Mouse (Mus musculus): ENCODE measurements around the gene Lsamp. TPM values are rescaled to one million over a fixed set of nuclear protein-coding genes. Genes with fewer than 3 reads are reported as not detected.

Gene Lsamp
- total and polyA plus RNA-seq, 2 experiments, result 0.07 to 0.37 TPM

DNA sequence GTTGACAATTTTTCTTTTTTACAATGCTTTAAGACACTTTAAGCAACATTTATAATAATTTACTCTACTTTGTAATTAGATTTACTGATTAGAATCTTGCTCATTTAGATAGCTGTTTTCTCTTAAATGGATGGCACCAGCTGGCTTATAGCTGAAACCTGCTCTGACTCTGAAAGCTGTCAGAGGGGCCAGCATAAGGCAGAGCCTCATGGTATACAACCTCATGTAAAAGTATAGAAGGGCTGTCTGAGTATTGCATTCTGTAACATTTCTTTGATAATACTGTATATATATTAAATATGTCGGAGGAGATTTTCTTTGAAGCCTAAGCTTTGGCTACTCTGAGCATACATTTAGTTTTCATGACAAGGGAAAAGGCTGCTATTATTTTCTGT is 1953.4 kb downstream of the Lsamp start:
- H3K27ac ChIP-seq (replicated peaks; ENCODE audit: insufficient read depth, low read depth, low read length), result no peak overlapping the region
- no peaks in the 10 kb centered on the region for H3K36me3 ChIP-seq (ENCODE audit: control insufficient read depth, insufficient read depth, low read length)
- H3K9ac ChIP-seq (ENCODE audit: low read depth, low read length), result no peak overlapping the region
- no peaks in the 10 kb centered on the region for H3K27me3 ChIP-seq (ENCODE audit: control insufficient read depth, insufficient read depth, low read length)
- H3K4me3 ChIP-seq (ENCODE audit: insufficient read depth, low read depth, low read length), result no peak overlapping the region
- 89% methylated on average over 1 of the region's 1 CpGs for WGBS
- no peaks in the 10 kb centered on the region for H3K79me2 ChIP-seq (ENCODE audit: control insufficient read depth, insufficient read depth, low read length)
- no peak for DNase-seq (ENCODE audit: extremely low read depth, low read depth, low spot score)
- H3K4me1 ChIP-seq (ENCODE audit: control insufficient read depth, insufficient read depth, low read length), result no peaks in the 10 kb centered on the region
- no peak for TF ChIP-seq CTCF (IDR thresholded peaks at IDR 0.05; ENCODE audit: low read depth, low read length)
- TF ChIP-seq POLR2A (IDR thresholded peaks at IDR 0.05; ENCODE audit: extremely low read depth, insufficient read depth, low read length), result no peak

DNA sequence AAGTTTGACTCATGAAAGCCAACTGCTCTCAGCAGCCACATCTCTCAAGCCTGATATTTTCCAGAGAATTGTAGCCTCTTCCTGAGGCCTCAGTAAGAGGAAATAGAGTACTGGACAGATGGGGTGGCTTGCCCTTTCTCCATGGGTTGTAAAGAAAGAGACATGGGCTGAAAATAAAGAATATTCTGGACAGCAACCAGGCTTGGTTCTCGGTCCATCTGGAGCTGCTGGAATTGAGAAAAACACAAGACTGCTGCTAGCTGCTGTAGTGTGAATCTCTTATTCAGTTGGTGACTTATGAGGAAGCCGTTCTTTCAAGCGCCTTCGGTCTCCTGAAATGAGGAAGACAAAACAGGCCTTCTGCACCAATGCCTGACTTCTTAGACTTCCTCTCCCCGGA is 1954.1 kb downstream of the Lsamp start:
- Histone ChIP-seq H3K4me3 (ENCODE audit: insufficient read depth, low read depth, low read length) (no peak overlapping the region), H3K36me3 (ENCODE audit: control insufficient read depth, insufficient read depth, low read length) (no peaks in the 10 kb centered on the region), H3K79me2 (ENCODE audit: control insufficient read depth, insufficient read depth, low read length) (no peaks in the 10 kb centered on the region), H3K9ac (ENCODE audit: low read depth, low read length) (no peak overlapping the region), H3K27me3 (ENCODE audit: control insufficient read depth, insufficient read depth, low read length) (no peaks in the 10 kb centered on the region), H3K27ac (replicated peaks; ENCODE audit: insufficient read depth, low read depth, low read length) (no peak overlapping the region), H3K4me1 (ENCODE audit: control insufficient read depth, insufficient read depth, low read length) (no peaks in the 10 kb centered on the region)
- DNase-seq (ENCODE audit: extremely low read depth, low read depth, low spot score), result no peak
- TF ChIP-seq CTCF (IDR thresholded peaks at IDR 0.05; ENCODE audit: low read depth, low read length) (no peak), POLR2A (IDR thresholded peaks at IDR 0.05; ENCODE audit: extremely low read depth, insufficient read depth, low read length) (no peak)
- 87% methylated on average over 5 of the region's 5 CpGs for WGBS

DNA sequence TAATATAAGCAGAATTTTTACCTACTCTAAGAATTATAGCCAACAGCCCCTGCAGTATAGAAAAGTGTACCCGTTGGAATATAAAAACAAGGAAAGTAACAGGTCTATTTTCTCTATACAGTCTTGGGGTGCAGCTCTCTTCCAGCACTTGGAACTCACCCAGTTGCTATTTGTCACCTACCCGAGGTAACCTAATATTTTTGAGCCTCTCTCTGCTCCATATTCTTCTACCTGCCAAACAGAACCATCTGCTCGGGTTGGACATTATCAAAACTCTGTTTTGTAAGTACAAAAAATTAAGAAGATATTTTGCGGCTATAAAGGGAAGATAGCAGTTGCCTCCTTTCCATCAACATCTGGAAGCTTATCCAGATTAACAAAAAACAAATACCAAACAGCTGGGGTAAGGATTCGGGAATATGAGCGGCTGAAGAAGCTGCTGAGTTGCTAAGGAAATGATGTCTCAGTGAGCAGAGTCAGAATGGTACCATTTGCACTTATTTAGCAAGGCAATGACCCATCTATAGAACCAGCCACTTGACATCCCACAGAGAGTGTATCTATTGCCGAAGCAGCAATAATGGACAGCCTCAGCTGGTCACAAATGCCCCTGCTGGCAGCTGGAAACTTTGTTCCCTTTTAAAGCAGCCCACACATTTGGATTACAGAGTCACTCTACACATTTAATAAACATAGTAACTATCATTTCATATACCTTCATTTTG is 1957.6 kb downstream of the Lsamp start:
- Histone ChIP-seq H3K9ac (ENCODE audit: low read depth, low read length) (no peak overlapping the region), H3K79me2 (ENCODE audit: control insufficient read depth, insufficient read depth, low read length) (no peaks in the 10 kb centered on the region), H3K27ac (replicated peaks; ENCODE audit: insufficient read depth, low read depth, low read length) (no peak overlapping the region), H3K27me3 (ENCODE audit: control insufficient read depth, insufficient read depth, low read length) (no peaks in the 10 kb centered on the region), H3K4me3 (ENCODE audit: insufficient read depth, low read depth, low read length) (no peak overlapping the region), H3K4me1 (ENCODE audit: control insufficient read depth, insufficient read depth, low read length) (no peaks in the 10 kb centered on the region), H3K36me3 (ENCODE audit: control insufficient read depth, insufficient read depth, low read length) (no peaks in the 10 kb centered on the region)
- no peak for DNase-seq (ENCODE audit: extremely low read depth, low read depth, low spot score)
- TF ChIP-seq CTCF (IDR thresholded peaks at IDR 0.05; ENCODE audit: low read depth, low read length), result no peak
- no peak for TF ChIP-seq POLR2A (IDR thresholded peaks at IDR 0.05; ENCODE audit: extremely low read depth, insufficient read depth, low read length)
- 85% methylated on average over 7 of the region's 7 CpGs for WGBS

DNA sequence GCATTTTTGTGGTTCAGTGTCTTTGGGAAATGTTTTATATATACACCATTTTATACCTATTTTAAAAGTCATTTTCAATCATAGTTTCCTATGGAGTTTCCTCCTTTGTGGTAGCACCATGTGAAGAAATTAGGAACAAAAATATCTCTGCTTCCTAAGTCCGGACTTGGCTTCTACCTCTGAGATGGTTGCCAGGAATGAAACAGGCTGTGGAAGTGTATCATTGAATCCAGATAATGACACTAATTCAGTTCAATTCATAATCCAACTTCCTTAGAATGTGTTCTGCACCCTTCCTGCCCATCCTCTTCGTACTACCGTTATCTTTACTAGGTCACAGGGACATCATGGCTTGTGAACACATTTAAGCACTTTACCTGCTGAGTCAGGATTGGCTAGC is 1973.7 kb downstream of the Lsamp start:
- DNase-seq (ENCODE audit: extremely low read depth, low read depth, low spot score), result no peak
- Histone ChIP-seq H3K27me3 (ENCODE audit: control insufficient read depth, insufficient read depth, low read length) (no peaks in the 10 kb centered on the region), H3K9ac (ENCODE audit: low read depth, low read length) (no peak overlapping the region), H3K4me3 (ENCODE audit: insufficient read depth, low read depth, low read length) (no peak overlapping the region), H3K79me2 (ENCODE audit: control insufficient read depth, insufficient read depth, low read length) (no peaks in the 10 kb centered on the region), H3K36me3 (ENCODE audit: control insufficient read depth, insufficient read depth, low read length) (no peaks in the 10 kb centered on the region), H3K27ac (replicated peaks; ENCODE audit: insufficient read depth, low read depth, low read length) (no peak overlapping the region), H3K4me1 (ENCODE audit: control insufficient read depth, insufficient read depth, low read length) (no peaks in the 10 kb centered on the region)
- no peak for TF ChIP-seq POLR2A (IDR thresholded peaks at IDR 0.05; ENCODE audit: extremely low read depth, insufficient read depth, low read length)
- TF ChIP-seq CTCF (IDR thresholded peaks at IDR 0.05; ENCODE audit: low read depth, low read length), result no peak
- WGBS, result 80% methylated on average over 3 of the region's 3 CpGs

DNA sequence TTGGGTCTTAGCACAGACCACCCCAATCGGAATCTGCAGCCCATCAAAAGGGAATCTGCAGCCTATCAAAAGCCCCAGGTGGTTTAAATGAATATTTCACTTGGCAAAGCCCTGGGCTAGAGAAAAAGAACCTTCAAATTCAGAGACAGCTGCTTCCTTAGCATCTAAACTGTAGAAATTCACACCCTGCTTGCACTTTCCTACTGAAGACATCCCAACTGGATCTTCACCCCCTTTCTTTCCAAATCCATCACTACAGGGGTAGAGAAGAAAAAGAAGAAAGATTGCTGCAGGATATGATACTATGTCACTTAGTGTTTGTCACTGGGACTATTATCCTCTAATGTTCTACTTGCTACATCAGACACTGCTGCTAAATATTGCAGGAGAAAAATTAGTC is 1981.5 kb downstream of the Lsamp start:
- Histone ChIP-seq H3K27me3 (ENCODE audit: control insufficient read depth, insufficient read depth, low read length) (no peaks in the 10 kb centered on the region), H3K4me3 (ENCODE audit: insufficient read depth, low read depth, low read length) (no peak overlapping the region), H3K27ac (replicated peaks; ENCODE audit: insufficient read depth, low read depth, low read length) (no peak overlapping the region), H3K36me3 (ENCODE audit: control insufficient read depth, insufficient read depth, low read length) (no peaks in the 10 kb centered on the region), H3K9ac (ENCODE audit: low read depth, low read length) (no peak overlapping the region), H3K79me2 (ENCODE audit: control insufficient read depth, insufficient read depth, low read length) (no peaks in the 10 kb centered on the region), H3K4me1 (ENCODE audit: control insufficient read depth, insufficient read depth, low read length) (no peaks in the 10 kb centered on the region)
- 62% methylated on average over 1 of the region's 1 CpGs for WGBS
- TF ChIP-seq CTCF (IDR thresholded peaks at IDR 0.05; ENCODE audit: low read depth, low read length), result no peak
- TF ChIP-seq POLR2A (IDR thresholded peaks at IDR 0.05; ENCODE audit: extremely low read depth, insufficient read depth, low read length), result no peak
- DNase-seq (ENCODE audit: extremely low read depth, low read depth, low spot score), result no peak

DNA sequence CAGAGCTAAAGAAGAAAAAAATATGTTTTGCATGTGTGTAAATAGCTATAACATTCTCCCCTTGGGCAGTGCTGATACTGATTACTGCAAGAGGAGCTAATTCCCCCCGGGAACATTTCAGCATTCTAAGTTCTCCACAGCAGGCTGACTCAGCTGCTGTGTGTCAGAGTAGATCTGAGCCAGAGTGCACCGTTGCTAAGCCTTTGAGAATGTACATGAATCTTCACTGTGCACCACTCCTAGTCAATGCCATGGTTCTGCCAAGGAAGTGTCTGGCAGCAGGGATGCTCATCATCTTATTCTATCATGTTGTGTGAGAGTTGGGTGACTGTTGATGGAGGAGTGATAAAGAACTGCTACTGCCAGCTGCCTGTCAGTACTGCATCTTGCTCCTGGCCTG is 1985.1 kb downstream of the Lsamp start:
- Histone ChIP-seq H3K79me2 (ENCODE audit: control insufficient read depth, insufficient read depth, low read length) (no peaks in the 10 kb centered on the region), H3K36me3 (ENCODE audit: control insufficient read depth, insufficient read depth, low read length) (no peaks in the 10 kb centered on the region), H3K9ac (ENCODE audit: low read depth, low read length) (no peak overlapping the region), H3K4me1 (ENCODE audit: control insufficient read depth, insufficient read depth, low read length) (no peaks in the 10 kb centered on the region), H3K27ac (replicated peaks; ENCODE audit: insufficient read depth, low read depth, low read length) (no peak overlapping the region), H3K4me3 (ENCODE audit: insufficient read depth, low read depth, low read length) (no peak overlapping the region), H3K27me3 (ENCODE audit: control insufficient read depth, insufficient read depth, low read length) (no peaks in the 10 kb centered on the region)
- 74% methylated on average over 2 of the region's 2 CpGs for WGBS
- TF ChIP-seq POLR2A (IDR thresholded peaks at IDR 0.05; ENCODE audit: extremely low read depth, insufficient read depth, low read length) (no peak), CTCF (IDR thresholded peaks at IDR 0.05; ENCODE audit: low read depth, low read length) (no peak)
- DNase-seq (ENCODE audit: extremely low read depth, low read depth, low spot score), result no peak
